In the genomic region with DNA sequence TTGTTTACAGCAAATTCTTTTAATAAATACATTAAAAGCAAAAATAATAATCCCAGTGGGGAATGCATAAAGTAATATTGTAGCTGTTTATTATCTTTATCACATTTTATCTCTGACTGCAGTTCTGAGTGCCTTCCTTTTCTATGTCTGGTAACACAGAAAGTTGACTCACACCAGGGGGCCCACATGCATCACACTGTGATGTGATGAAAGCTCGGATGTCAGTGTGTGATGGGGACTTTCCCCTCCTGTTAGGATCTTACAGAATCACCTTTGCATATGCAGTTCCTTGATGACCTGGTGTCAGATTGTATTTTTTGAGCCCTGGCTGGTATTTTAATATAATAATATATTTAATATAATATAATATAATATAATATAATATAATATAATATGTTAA, we compare ENCODE assay signal across 33 mouse cellular contexts.
"Had no signal": no experiment of that assay in that cellular context is flagged by ENCODE, and none has a peak within 500 bp of the region (broad histone marks: within the 10 kb centered on the region; RNA-seq: fewer than 3 reads in every experiment).

No protein-coding gene starts in this region.

- DNase-seq: heart, postnatal 10 days; heart, postnatal 14 days; heart, postnatal 36 days; heart, postnatal 4 days; kidney, adult 11 months; kidney, adult 18-20 months; kidney, adult 2 months; kidney, adult 8-10 months; kidney, adult 9 months; kidney, postnatal 10 days; kidney, postnatal 14 days; kidney, postnatal 25 days; kidney, postnatal 36 days; kidney, postnatal 4 days; layer of hippocampus, adult 9-11 months; layer of hippocampus, postnatal 36 days had no signal

- ATAC-seq: hindbrain, embryonic 16.5 days; hindbrain, postnatal 0 days; intestine, embryonic 15.5 days; intestine, embryonic 16.5 days; intestine, postnatal 0 days had no signal

- H3K4me3 ChIP-seq: heart, embryonic 10.5 days; heart, embryonic 12.5 days; heart, embryonic 13.5 days; heart, embryonic 15.5 days; hindbrain, embryonic 10.5 days; hindbrain, embryonic 12.5 days; hindbrain, embryonic 13.5 days; hindbrain, embryonic 15.5 days; intestine, embryonic 15.5 days; kidney, embryonic 15.5 days; left cerebral cortex, adult 2 months had no signal

- H3K27ac ChIP-seq: heart, embryonic 10.5 days; heart, embryonic 13.5 days; heart, embryonic 15.5 days; hindbrain, embryonic 10.5 days; hindbrain, embryonic 12.5 days; hindbrain, embryonic 13.5 days; hindbrain, embryonic 14.5 days; hindbrain, embryonic 15.5 days; hindbrain, postnatal 0 days; intestine, embryonic 15.5 days; kidney, embryonic 15.5 days; kidney, postnatal 0 days; left cerebral cortex, adult 2 months had no signal
